Mouse (Mus musculus) thymus, adult 18-20 months (tissue): ENCODE results near the gene Sgk1.

Source experiments
- DNase-seq, 2 experiments: peaks; one replicate each; pipeline ENCODE4 v3.0.0; 2022; ENCODE audit warnings: mixed read lengths in 2 of 2

Sgk1 gene

DNA sequence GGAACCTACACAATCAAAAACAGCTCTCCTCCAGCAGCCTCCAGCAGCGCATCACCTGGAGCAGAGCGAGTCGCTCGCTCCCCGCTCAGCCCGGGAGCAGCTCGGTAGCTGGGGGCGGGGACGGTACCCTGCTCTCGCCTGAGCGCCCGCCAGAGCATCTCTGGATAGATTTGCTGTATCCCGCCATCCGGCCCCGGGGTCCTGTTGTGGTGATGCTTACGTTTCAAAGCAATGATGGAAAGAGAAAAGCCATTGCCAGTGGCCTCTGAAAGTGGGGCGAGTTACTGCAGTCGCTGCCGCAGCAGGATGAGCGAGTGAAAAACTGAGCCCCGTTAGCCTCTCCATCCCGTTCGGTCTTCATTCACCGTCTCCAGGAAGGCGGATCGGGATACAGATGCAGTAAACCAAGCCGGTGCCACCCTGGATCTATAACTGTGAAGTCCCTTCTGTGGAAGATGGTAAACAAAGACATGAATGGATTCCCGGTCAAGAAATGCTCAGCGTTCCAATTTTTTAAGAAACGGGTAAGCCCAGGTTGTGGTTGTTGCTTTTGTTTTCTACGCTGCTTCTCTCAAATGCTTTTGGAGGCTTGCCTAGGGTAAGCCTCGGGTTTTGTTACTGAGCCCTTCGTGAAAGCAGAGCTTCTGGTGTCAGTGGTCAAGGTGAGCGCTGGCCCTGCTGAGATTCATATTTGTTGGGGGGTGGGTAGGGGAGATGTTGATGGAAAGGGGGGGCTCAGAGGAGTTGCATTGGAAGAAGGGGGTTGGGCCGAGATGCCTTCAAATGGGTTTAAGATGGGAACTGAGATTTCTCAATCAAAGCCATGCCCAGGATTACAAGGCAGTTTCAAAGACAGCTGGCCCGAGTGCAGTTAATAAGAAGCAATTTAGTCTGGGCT lies at the start of gene Sgk1:
Sgk1 (plus strand) TSS at position 1 of the 898 bp plus-strand sequence.
- peak; percentile 6 to 15 for DNase-seq

DNA sequence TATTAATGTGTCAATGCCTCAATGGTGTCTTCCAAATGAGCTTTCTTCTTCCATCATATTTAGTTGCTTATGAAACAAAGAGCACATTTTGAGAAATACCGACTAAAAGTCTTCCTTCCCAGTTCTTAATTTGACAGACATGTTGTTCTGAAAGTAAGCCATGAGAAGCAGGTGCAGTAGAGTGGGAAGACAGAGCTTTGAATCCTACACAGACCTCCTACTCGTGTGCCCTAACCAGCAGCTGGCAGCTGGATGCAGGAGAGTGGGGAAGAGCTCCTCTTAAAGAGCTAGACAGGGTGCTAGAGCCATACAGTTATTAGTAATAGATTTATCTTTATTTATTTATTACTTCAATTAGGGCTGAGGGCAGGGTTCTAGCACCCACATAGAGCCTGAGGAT lies 49.7 kb upstream of the Sgk1 start:
- DNase-seq: no peak

DNA sequence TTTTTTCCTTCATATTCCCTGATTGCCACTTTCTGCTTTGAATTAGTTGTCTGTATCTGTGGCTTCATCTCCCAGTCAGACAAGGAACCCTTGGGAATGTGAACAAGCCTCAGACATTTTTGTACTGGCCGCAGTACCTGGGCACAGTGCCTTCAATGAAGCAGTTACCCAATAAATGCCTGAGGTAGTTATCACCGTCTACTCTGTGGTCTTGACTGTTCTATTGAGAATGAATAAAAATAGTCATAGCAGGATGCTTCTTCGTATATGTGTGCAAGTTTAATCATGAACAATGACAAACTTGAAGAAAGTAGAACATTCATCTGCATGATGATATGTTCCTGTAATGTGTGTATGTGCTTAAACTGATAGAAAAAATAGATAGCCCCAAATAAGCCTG lies 48.2 kb upstream of the Sgk1 start:
- no peak for DNase-seq

DNA sequence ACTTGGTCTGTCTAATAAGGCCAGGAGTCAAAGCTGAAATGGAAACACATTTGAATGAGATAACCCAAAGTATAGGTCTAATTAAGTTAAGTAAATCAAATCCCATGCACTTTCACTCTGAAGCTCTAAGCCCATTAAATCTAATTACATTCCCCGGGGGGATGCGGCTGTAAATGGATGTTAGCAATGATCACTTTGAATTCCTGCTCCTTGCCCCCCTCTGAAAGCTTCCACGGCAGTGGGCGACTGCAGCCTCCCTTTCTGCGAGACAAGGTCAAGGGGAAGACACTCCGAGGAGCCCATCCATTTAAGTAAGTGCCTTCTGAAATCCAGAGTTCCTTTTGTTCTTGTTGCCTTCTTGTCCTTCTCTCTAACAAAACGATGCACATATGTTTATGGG lies 46.9 kb upstream of the Sgk1 start:
- no peak for DNase-seq

DNA sequence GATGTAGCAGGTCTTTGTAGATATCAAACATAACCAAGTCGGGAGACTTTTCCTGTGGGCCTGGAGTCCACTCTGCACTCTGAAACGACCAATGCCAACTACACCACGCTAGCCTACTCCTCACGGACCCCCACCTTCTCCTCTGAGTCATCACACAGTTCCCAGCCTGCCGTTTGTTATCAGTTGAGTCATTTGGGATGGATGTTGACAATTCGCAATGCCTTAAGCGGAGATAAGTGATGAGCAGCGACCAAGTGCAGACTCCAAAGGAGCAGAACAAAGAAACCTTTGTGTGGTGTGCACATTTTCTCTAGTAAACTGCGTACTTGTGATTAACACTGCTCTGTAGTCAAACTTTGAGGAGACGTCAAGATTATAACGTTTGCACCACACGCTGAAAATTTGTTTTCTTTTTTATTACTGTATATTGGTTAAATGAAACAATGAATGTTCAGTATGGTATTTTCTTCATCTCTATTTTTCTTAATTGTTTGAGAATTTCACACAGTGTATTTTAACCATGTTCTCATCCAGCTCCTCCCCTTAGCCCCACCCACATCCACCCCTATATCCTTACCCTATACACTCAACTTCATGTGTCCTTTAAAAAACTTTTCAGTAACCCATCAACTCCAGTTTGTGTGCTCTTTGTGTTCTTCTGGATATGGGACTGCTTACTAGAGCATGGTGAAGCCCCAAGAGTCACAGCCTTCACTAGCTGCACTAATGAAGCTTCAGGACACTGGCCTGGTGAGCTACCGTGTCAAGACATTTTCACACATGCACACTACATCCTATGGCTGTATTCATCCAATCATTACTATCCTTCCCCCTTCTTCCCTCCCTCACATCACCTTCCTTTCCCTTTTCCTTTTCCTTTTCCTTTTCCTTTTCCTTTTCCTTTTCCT lies 42.5 kb upstream of the Sgk1 start:
- no peak for DNase-seq

DNA sequence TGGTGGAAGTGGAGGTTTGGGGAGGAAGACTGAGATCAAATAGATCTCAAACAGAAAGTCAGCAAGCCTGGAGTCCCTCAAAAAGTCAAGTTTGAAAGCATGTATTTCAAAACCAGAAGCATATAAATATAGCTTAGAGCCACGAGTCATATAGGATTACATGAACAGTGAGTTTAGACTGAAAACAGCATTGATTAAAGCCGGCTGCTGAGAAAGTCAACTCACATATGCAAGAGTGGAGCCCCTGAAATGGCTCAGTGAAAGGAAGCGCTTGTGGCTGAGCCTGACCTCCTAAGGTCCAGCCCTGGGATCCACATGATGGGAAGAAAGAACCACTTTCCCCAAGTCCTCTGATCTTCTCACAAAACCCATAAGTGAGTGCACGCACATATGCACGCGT lies 38.7 kb upstream of the Sgk1 start:
- no peak for DNase-seq

DNA sequence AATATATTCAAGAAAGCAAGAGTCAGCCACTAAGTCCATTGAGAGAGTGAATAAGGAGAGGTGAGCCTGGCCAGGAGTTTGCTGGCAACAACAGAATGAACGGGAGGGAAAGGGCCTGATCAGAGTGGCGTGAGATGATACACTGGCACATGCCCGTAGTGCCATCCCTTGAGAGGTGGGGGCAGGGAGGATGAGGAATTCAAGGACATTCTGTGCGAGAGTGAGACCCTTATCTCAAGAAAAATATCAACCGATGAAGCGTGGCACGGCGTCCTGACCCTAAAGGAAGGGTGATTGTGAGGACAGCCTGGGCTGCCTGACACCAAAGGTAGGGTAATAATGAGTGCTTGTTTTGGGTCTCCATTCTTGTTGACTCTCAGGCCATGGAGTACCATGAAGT lies 38.1 kb upstream of the Sgk1 start:
- no peak for DNase-seq

DNA sequence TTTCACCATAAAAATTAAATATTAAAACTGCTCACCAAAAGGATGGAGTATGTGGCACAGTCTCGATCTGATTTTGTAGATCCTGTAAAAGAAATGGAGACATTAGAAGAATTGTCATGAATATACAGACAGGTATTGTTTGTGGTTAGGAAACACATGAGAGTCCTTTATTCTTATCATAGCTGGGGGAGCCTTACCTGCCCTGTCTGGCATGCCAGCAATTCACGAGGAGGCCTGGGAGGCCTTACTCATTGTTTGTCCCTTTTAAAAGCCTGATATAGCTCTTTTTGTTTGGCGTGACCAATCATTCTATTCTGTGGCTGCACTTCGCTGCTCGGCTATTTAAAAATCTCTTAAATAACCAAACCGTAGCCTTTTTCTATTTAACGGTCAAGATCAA lies 37.6 kb upstream of the Sgk1 start:
- no peak for DNase-seq

DNA sequence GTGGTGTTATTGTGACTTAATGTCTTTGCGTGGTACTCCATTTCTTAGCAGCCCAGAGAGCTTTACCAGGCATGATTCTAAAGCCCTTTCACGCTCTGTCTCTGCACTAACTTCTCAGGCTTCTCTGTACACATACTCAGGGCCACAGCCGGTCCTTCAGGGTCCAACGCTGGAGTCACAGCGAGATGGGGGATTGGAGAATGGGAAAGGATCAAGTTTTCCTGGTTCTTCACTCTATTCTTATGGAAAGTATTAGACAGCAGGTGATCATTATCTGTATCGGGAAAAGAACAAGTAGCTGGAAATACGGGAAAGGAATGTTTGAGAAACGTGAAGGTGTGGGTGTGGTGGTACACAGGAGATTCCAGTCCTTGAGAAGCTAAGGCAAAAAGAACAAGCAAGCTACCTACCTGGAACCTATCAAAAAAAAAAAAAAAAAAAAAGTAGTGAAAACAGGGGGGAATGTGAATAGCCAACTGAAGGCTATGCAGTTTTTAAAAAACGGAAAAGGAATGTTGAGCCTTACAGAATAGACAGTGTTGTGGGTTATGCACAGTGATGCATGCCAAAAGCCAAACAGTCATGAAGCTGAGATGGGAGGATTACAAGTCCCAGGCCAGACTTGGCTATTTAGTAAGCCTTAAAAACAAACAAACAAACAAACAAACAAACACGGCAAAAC lies 36.2 kb upstream of the Sgk1 start:
- DNase-seq: no peak

DNA sequence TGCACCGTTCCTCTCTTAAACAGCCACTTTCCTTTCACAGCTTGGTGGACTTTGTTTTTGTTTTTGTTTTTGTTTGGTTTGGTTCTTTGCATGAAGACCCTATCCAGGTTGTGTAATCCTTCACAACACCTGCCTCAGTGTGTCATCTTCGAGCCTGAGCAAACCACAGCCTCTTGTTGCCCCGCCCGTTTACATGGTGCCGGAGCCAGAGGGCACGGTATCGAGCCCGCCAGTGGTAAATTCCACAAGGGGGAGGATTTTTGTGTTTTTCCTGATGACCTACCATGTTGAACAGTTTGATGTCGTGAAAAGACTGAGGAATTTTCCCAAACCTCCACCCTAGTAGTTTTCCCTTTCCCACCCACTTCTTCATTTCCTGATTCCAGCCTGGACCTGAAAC lies 35.6 kb upstream of the Sgk1 start:
- no peak for DNase-seq

DNA sequence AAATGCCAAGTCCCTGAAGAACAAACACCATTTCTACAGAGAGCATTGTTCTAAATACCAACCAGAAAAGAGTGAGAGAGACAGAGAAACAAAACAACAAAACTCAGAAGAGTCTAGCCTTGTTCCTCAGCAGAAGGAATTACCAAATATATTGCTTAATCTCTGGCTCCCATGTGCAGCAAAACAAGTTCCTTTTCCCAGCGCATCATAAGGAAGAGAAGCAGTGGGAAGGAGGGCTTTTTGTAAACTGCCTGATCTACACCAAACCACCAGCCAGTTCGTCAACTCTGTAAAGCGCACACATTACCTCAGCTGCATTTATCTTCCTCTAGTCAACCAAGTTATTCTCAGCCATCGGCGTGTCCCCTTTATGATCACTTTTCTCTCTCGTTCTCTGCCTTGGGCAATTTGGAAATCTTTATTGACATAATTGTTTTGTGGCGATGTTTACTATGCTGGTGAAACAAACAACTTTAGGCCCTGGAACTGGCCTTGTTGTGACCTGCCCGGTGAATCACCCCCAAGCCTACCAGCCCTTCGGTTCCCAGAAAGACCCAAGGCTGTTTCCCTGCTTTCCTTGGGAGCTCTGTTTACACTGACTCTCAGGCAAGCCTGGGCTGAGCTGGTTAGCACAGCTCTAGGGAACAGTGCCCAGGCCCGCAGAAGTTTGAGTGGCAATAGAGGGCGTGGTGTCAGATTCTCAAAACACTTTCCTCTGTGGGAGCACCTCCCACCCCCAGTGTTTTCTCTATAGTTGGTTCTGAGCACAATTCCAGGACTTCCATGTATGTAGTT lies 34.8 kb upstream of the Sgk1 start:
- DNase-seq: no peak

DNA sequence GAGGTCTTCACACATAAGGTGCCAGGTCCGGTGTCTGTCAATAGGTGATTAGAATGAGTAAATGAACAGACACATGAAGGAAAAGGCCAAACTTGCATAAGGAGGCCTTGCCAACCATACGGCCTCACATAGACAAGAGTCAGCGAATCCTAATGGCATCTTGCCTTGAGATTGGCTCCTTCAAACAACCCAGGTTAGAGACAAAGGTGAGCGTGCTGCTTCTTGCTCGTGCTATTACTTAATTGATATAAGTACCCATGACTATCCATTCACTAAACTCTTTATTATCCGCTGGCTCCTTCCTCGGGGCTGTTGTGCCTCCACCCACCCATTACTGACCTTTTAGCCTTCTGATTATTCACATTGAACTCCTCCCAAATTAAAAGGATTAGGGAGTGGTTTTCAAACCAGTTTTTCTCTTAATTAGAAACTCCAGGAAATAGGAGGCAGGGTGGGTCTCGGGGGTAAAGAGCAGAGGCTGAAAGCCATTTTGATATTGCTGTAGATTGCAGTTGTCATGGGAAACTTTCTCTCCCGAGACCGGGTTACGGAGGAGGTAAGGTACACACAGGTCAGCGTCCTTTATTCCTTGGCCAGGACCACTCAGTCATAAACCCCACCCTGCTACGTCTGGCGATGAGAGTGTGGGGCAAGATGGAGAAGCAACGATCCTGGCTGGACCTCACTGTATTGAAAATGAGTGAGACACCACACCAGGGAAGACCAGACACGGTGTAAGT lies 33.9 kb upstream of the Sgk1 start:
- DNase-seq: no peak

DNA sequence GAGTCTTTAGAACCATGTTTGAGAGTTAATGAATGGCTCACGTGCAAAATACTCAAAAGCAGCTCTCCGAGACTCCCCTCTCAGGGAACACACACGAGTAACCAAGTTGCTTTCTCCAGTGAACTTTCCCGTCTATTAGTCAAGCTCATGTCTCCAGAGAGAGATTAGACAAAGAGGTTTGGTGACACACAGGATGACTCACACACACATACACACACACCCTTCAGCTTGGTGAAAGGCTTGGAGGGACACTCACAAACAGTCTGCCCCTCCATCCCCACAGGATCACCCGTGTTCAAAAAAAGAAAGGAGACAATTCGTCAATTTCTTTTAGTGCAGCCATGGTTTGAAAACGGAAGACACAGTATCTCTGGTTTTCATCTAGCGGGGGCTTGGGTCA lies 32.7 kb upstream of the Sgk1 start:
- DNase-seq: no peak

DNA sequence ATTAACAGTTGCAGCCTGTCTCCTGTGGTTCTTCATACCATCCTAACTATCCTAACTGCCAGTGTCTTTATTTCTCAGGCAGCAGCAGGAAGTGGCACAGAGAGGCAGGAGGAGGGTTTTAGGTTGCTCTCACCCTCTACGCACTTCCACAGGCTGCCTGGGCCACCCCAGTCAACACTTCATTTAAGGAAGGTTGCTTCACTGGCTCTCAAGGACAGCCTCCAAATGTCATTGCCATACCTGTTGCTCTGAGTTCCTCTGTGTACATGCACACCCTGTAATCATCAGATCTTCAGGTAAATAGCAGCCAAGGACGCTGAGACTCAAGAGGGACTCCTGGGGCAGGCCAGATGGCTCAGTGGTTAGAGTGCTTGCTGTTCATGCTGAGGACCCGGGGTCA lies 31.7 kb upstream of the Sgk1 start:
- no peak for DNase-seq

DNA sequence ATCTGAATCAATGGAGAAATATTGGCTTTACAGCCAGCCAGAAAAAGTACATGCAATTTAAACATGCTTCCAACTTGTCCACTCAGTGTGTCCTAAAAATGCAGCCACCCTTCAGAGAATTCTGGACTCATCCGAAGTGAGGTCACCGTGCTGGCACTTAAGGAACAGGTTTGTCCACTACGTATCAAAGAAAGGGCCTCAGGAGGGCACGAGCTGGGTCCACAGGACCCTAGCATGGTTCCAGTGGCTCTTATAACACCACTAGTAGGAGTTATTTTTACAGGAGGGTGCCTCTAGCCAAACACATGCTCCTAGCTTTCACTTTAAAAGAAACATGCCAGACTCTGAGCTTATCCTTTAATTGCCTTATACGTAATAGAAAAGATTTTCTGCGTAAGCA lies 28.9 kb upstream of the Sgk1 start:
- DNase-seq: no peak

DNA sequence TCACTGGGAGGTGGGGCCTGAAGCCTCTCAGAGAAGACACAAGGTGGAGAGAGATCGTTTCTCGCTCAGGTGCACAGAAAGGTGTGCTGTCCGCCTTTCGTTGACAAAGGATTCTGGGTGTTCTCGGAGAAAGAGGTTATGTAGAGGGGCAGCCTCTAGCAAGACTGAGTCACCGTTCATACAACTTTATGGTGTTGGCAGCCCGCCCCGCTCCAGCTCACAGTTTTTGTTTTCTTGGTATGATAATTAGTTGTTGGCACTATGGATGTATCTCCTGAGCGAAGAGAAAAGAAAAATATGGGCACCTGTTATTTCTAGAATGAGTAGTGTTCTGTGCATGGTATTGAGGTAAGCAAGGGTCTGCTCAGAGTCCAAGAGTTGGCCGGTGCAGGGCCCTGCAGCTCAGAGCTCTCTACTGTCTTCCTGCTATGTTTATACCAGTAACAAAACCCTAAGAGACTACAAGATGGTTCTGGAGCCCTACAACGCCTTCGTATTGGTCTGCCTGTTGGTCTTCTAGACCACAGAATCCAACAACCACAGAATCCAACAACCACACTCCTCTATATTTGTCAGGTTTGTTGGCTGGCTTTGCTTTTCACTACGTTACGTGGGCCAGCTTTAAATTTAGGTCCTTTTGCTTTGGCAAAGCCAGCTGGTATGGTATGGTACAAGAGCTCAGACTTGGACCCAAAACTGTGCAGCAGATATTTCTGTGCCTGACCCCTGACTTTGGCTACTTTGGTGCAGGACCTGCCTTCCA lies 28.2 kb upstream of the Sgk1 start:
- DNase-seq: no peak

DNA sequence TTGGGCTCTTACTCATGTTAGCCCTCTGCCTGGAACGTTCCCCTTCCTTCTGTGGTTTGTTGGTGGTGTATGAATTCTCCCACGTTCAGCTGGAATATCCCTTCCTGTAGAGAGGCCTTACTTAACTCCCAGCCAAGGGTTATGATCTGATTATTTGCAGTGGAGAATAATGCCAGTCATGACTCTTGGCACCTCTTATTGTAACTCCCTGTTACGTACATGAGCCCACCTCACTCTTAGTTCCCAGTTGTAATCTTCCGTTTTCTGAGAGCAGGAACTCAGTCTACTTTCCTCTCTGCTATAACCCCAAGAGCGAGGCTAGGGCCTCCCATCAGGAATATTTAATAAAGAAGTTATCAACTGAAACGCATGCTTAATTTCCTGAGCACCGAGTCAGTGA lies 26.6 kb upstream of the Sgk1 start:
- no peak for DNase-seq

DNA sequence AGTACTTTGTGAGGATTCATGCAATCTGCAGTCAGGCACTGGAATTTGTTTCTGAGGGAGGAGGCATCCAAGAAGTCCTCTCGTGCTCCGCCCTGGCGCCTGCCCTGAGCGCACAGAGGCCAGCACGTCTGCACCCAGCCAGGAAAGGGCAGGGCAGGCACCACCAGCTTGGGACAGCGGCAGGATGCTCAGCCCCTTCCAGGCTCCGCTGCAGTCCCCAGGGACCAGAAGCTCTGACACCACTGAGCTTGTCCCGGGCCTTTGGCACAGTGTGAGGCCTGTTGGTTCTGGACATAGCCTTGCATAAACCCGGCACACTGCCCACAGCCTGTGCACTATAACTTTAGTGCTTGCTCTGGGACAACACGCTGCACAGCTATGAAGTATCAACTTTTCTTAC lies 24.3 kb upstream of the Sgk1 start:
- DNase-seq: peak in 1 of 2 experiments; percentile 4

DNA sequence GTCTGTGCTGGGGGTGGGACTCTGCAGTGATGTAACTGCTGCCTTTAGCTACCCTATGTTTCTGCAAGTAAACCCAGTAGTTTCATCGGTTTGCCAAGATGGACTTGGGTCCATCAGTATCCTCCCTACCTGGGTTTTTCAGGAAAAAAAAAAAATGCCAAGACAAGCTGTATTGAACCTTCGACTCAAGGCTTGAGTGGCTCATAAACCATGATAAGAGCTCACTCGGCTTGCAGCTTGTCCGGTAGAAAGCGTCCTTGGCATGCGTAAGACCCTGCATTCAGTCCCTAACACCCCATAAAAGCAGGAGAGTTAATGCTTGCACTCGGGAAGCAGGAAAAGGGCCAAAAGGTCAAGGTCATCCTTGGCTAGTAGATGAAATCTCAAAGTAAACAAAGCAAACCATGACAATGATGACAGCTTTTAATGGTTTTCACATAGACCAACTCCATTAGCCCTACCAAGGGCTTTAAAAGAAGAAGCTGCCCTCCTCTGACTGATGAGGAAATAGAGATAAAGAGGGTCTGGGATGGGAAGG lies 23.5 kb upstream of the Sgk1 start:
- DNase-seq: no peak

DNA sequence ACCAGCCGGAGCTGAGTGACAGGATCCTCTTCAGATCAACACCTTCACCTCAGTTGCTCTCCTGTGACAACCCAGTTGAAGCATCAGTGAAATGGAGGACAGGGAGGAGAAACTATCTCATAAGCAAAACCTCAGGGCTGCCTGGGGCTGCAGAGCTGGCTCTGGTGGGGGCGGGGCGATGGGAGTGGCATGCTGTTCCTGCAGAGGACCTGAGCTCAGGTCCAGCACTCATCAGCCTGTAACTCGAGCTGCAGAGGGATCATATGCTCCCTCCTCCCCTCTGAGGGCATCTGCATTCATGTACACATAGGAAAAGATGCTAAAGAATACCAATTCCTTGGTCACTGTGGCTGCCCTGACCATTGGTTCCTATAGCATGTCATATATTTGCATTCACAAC lies 15.5 kb upstream of the Sgk1 start:
- DNase-seq: no peak

DNA sequence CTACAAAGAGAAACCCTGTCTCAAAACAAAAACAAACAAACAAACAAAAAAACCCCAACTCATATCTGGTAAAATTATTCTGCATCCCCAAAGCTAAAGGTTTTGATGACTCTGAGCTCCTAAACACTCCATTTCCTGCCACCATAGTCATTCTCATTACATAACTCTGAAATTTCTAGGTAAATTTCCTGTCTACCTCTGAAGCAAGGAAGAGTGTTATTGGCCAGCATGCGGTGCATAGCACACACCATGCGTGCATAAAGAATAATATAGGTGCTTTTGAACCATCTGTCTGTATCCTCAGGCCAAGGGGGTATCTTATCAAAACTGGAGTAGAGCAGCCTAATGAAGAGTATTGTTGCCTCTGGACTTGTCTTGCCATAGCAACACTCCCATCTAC lies 13.8 kb upstream of the Sgk1 start:
- no peak for DNase-seq
